Mouse (Mus musculus): ENCODE results near the gene Eif4e3.

DNA sequence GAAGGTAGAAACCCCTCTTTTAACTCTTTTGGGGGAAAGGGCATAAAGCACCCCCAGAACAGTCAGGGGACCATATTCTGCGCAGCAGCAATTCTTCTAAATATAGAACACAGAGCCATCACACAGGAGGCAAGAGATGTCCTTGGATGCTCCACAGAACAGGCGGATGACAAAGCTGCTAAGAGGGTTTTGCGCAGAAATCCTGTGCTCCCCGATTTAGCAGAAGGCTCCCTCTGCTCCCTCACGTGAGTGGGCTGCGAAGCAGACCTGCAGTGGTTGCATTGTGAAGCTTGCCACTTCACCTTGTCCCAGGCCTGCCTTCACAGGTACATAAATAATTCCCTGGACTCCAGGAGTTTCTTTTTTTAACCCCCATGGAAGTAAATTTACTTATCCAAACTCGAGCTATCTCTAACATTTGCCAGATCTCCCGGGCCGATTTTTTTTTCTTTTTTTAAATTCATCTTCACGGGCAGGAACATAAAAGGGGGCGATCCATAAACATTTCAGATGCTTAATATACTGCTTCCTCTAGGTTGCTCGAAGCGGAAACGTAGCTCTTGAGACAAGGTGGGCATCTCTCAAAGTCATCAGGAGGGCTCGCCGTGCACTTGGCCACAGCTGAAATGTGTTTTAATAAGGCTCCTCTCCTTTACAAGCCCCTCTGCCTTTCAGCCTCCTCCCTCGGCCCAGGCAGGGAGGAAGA is 51.9 kb downstream of the Eif4e3 start:
- TF ChIP-seq POLR2A (IDR thresholded peaks at IDR 0.05; ENCODE audit: borderline replicate concordance, extremely low read depth, low read depth, low read length) (no peak), CTCF (IDR thresholded peaks at IDR 0.05; ENCODE audit: insufficient read depth, low read length) (no peak)
